Mouse (Mus musculus): ENCODE data around the gene Tspan32. TPM values are rescaled to one million over a fixed set of nuclear protein-coding genes. Genes with fewer than 3 reads are reported as not detected.

Gene Tspan32
- total RNA-seq, 2 experiments from 2014 or later, result not detected

Other genes starting within 250 kb of the Tspan32 start
- 1 to 10 TPM; 1.2 to 1.7 TPM for gene Th, start 73.9 kb upstream of the Tspan32 start, total RNA-seq (2021)
- gene Ascl2, start 35.8 kb upstream of the Tspan32 start, total RNA-seq (2021), result under 1 TPM; 0.50 to 0.62 TPM
- 100 to 1,000 TPM; 249 to 263 TPM for gene Cd81, start 47.7 kb downstream of the Tspan32 start, total RNA-seq (2021)
- 10 to 100 TPM; 41.6 to 44.8 TPM for gene Tssc4, start 64.2 kb downstream of the Tspan32 start, total RNA-seq (2021)
- under 1 TPM; 0.38 TPM for gene Trpm5, start 89.6 kb downstream of the Tspan32 start, total RNA-seq (2021)
- 1 to 10 TPM; 1.1 to 1.5 TPM for gene Kcnq1, start 101.3 kb downstream of the Tspan32 start, total RNA-seq (2021)